Mouse (Mus musculus) adrenal gland, postnatal 10 days (tissue): ENCODE data around the gene Pald1. TPM values are rescaled to one million over a fixed set of nuclear protein-coding genes. Genes with fewer than 3 reads are reported as not detected.

Source experiments
- DNase-seq: peaks from one replicate; pipeline ENCODE4 v3.0.0; 2021; ENCODE audit warnings: mixed read lengths
- total RNA-seq, 2 experiments: library from RNA; stranded (reverse); gene quantifications; 2 replicates each; pipeline ENCODE4 v1.2.3; 2021

The Pald1 gene
- total RNA-seq, 2 experiments from 2014 or later, result 53.0 to 66.0 TPM

GRCm38 (mm10) chr10:61402480-61402879 is 19.1 kb upstream of the Pald1 start:
- no peak for DNase-seq

- DNase-seq, result no peak
Observed at GRCm38 (mm10) chr10:61400407-61400806, 17.1 kb upstream of the Pald1 start.

- peak; percentile 81 for DNase-seq
Observed at GRCm38 (mm10) chr10:61399156-61399734, 15.9 kb upstream of the Pald1 start.

GRCm38 (mm10) chr10:61398125-61398524 is 14.8 kb upstream of the Pald1 start:
- DNase-seq, result no peak

GRCm38 (mm10) chr10:61394476-61395136 is 11.3 kb upstream of the Pald1 start:
- DNase-seq, result no peak

- DNase-seq, result no peak
Observed at GRCm38 (mm10) chr10:61392584-61392983, 9.3 kb upstream of the Pald1 start.

GRCm38 (mm10) chr10:61390148-61390547 is 6.8 kb upstream of the Pald1 start:
- no peak for DNase-seq

GRCm38 (mm10) chr10:61389020-61389419 is 5.7 kb upstream of the Pald1 start:
- DNase-seq, result no peak

GRCm38 (mm10) chr10:61386284-61386683 is 3.0 kb upstream of the Pald1 start:
- no peak for DNase-seq

GRCm38 (mm10) chr10:61385174-61385573 is 1.8 kb upstream of the Pald1 start:
- DNase-seq, result no peak

GRCm38 (mm10) chr10:61383715-61384047 is 351 bp upstream of the Pald1 start:
- no peak for DNase-seq

GRCm38 (mm10) chr10:61382281-61382731 is 1.0 kb downstream of the Pald1 start:
- peak; percentile 63 for DNase-seq

- DNase-seq, result no peak
Observed at GRCm38 (mm10) chr10:61381823-61382222, 1.5 kb downstream of the Pald1 start.

- DNase-seq, result peak; percentile 67
Observed at GRCm38 (mm10) chr10:61380186-61380585, 3.1 kb downstream of the Pald1 start.

- DNase-seq, result no peak
Observed at GRCm38 (mm10) chr10:61379340-61380040, 3.8 kb downstream of the Pald1 start.

- peak; percentile 62 for DNase-seq
Observed at GRCm38 (mm10) chr10:61378698-61379097, 4.6 kb downstream of the Pald1 start.

- peak; percentile 67 for DNase-seq
Observed at GRCm38 (mm10) chr10:61378050-61378449, 5.3 kb downstream of the Pald1 start.

GRCm38 (mm10) chr10:61374771-61375481 is 8.4 kb downstream of the Pald1 start:
- DNase-seq, result no peak

GRCm38 (mm10) chr10:61374076-61374475 is 9.3 kb downstream of the Pald1 start:
- peak; percentile 57 for DNase-seq

- no peak for DNase-seq
Observed at GRCm38 (mm10) chr10:61372585-61372923, 10.8 kb downstream of the Pald1 start.

- no peak for DNase-seq
Observed at GRCm38 (mm10) chr10:61371884-61372584, 11.3 kb downstream of the Pald1 start.

- DNase-seq, result peak; percentile 69
Observed at GRCm38 (mm10) chr10:61370273-61370979, 12.9 kb downstream of the Pald1 start.
